Mouse (Mus musculus) limb, embryonic 15.5 days (tissue): ENCODE measurements around the gene Taar5. TPM values are rescaled to one million over a fixed set of nuclear protein-coding genes. Genes with fewer than 3 reads are reported as not detected.

ENCODE experiments used
- ATAC-seq: fragments of 200-750 bp; cut with Nextera tagmentation; 2 replicates; pipeline ENCODE4 v1.8.0; 2017; ENCODE audit warnings: low read depth, moderate TSS enrichment; ENCODE audit not compliant: insufficient number of reproducible peaks, low FRiP score, low TSS enrichment
- H3K27ac ChIP-seq: fragments of 300-500 bp; sonication (generic); 2 replicates; pipeline ENCODE4 v1.5.1; 2015; ENCODE audit warnings: moderate library complexity, mild to moderate bottlenecking, inconsistent platforms
- H3K27me3 ChIP-seq: fragments of 300-500 bp; sonication (generic); 2 replicates; pipeline ENCODE4 v1.6.1; 2015; ENCODE audit warnings: inconsistent platforms
- H3K36me3 ChIP-seq: fragments of 300-500 bp; sonication (generic); 2 replicates; pipeline ENCODE4 v1.6.1; 2015; ENCODE audit warnings: inconsistent platforms
- H3K4me1 ChIP-seq: fragments of 300-500 bp; sonication (generic); 2 replicates; pipeline ENCODE4 v1.6.1; 2015; ENCODE audit warnings: inconsistent platforms
- H3K4me2 ChIP-seq: fragments of 300-500 bp; sonication (generic); 2 replicates; pipeline ENCODE4 v1.6.1; 2015; ENCODE audit warnings: mild to moderate bottlenecking, inconsistent platforms
- H3K4me3 ChIP-seq: fragments of 300-500 bp; sonication (generic); 2 replicates; pipeline ENCODE4 v1.5.1; 2015; ENCODE audit warnings: mild to moderate bottlenecking, inconsistent platforms
- H3K9ac ChIP-seq: fragments of 300-500 bp; sonication (generic); 2 replicates; pipeline ENCODE4 v1.6.1; 2015; ENCODE audit warnings: inconsistent platforms
- H3K9me3 ChIP-seq: fragments of 300-500 bp; sonication (generic); 2 replicates; pipeline ENCODE4 v1.6.1; 2016; ENCODE audit warnings: inconsistent platforms
- WGBS: fragments of 180-500 bp; shearing (Covaris S2); methylation state at CpG from one replicate; pipeline ENCODE4 v1.1.7; 2015; 5-methylcytosine and 5-hydroxymethylcytosine counted together
- polyA plus RNA-seq: library from polyadenylated mRNA; unstranded; fragments of >200 nt; fragmentation: Nextera tagmentation; extraction: Ambion mirVana; gene quantifications from 2 replicates; pipeline ENCODE4 v1.2.1, GENCODE M21; 2015

Gene Taar5
- polyA plus RNA-seq, 1 experiment from 2014 or later, result not detected

GRCm38 (mm10) chr10:23964921-23965610 lies 5.4 kb upstream of the Taar5 start:
- ATAC-seq, result no peak
- WGBS, result 81% methylated on average over 6 of the region's 6 CpGs

DNA sequence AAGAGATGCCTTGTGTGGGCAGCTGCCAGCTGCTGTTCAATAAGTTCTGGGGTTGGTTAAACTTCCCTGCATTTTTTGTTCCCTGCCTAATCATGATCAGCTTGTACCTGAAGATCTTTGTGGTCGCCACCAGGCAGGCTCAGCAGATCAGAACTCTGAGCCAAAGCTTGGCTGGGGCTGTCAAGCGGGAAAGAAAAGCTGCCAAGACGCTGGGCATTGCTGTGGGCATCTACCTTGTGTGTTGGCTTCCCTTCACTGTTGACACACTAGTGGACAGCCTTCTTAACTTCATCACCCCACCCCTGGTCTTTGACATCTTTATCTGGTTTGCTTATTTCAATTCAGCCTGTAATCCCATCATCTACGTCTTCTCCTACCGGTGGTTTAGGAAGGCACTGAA lies 750 bp downstream of the Taar5 start:
- no peaks in the 10 kb centered on the region for H3K9me3 ChIP-seq
- no peaks in the 10 kb centered on the region for H3K4me1 ChIP-seq
- no peak overlapping the region for H3K9ac ChIP-seq
- no peaks in the 10 kb centered on the region for H3K36me3 ChIP-seq
- WGBS, result 82% methylated on average over 5 of the region's 5 CpGs
- H3K27ac ChIP-seq, result no peak overlapping the region
- H3K4me3 ChIP-seq, result no peak overlapping the region
- H3K4me2 ChIP-seq, result no peak overlapping the region
- H3K27me3 ChIP-seq, result no peaks in the 10 kb centered on the region
- no peak for ATAC-seq

More at GRCm38 (mm10) chr10:23964921-23965610, 5.4 kb upstream of the Taar5 start:
- H3K9me3 ChIP-seq, result no peaks in the 10 kb centered on the region
- H3K4me1 ChIP-seq, result no peaks in the 10 kb centered on the region
- no peak overlapping the region for H3K4me2 ChIP-seq
- H3K27ac ChIP-seq, result no peak overlapping the region
- no peaks in the 10 kb centered on the region for H3K27me3 ChIP-seq
- no peak overlapping the region for H3K9ac ChIP-seq
- no peaks in the 10 kb centered on the region for H3K36me3 ChIP-seq
- no peak overlapping the region for H3K4me3 ChIP-seq

DNA sequence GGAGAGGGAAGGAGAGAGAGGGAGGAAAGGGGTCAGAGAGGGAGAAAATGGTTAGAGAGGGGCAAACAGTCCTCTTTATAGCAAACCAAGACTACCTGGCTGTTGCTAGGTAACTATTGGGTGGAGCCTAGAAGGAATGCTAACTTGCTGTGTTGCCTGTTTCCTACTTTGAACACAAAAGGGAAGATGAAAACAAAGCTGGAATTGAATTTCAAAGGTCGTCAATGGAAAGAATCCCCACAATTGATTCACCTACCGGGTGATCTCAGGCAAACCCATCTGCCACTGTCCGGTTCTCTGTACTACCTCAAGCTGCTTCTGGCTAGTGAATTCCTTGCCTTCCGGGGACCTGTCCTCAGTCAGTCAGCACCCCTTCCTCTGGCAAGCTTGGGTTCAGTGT lies 7.5 kb downstream of the Taar5 start:
- Histone ChIP-seq H3K36me3 (no peaks in the 10 kb centered on the region), H3K4me3 (no peak overlapping the region), H3K9me3 (no peaks in the 10 kb centered on the region), H3K27me3 (no peaks in the 10 kb centered on the region), H3K4me2 (no peak overlapping the region), H3K9ac (no peak overlapping the region), H3K4me1 (no peaks in the 10 kb centered on the region), H3K27ac (no peak overlapping the region)
- 57% methylated on average over 4 of the region's 4 CpGs for WGBS
- ATAC-seq, result no peak

GRCm38 (mm10) chr10:23978901-23979705 lies 8.6 kb downstream of the Taar5 start:
- H3K9ac ChIP-seq, result no peak overlapping the region
- H3K4me1 ChIP-seq, result no peaks in the 10 kb centered on the region
- H3K27ac ChIP-seq, result no peak overlapping the region
- no peaks in the 10 kb centered on the region for H3K27me3 ChIP-seq
- ATAC-seq, result no peak
- no peak overlapping the region for H3K4me3 ChIP-seq
- no peaks in the 10 kb centered on the region for H3K9me3 ChIP-seq
- H3K4me2 ChIP-seq, result no peak overlapping the region
- no peaks in the 10 kb centered on the region for H3K36me3 ChIP-seq
- 41% methylated on average over 16 of the region's 16 CpGs for WGBS

DNA sequence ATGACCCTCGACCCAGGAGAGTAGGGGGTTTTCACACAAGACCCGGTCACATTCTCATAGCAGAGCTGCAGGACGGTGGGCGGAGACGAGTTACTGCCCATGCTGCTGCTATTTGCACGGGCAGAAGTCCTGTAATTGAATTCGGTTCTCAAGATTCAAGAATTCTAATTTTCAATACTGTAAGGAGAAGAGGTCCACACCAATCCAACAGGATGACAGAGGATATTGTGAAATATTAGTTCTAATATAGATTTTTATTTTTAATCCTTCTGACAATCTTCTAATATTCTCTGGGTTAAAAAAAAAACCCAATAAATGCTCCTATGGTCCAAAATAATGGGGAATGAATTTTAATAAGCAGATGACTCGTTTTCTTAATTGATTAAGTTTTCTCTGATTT lies 15.0 kb downstream of the Taar5 start, which contains the start of gene Taar6:
Taar6 (minus strand) TSS at position 101 of the 400 bp plus-strand sequence.
- no peak within 1 kb of the TSS for H3K9ac ChIP-seq
- no peak for ATAC-seq

DNA sequence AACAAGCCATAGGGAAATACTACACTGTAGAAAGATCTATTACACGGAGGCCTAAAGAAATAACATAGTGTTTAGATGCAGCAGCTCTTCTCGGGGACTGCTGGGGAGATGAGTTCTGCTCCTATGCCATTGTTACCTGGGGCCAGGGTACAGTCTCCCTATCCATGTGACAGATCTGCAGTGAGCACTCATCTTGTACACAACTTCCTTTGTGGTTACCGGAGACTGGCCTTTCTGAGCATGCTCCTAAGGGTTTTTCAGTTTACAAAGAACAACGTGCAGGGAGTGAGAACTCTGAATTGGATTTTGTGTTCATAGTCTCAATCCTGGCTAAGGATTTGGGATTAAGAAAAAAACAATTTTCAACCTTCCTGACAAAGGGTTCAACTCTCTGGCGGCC lies 15.9 kb downstream of the Taar5 start:
- no peak overlapping the region for H3K27ac ChIP-seq
- H3K9ac ChIP-seq, result no peak overlapping the region
- ATAC-seq, result no peak
- H3K4me1 ChIP-seq, result no peaks in the 10 kb centered on the region
- no peaks in the 10 kb centered on the region for H3K36me3 ChIP-seq
- WGBS, result 76% methylated on average over 5 of the region's 5 CpGs
- no peak overlapping the region for H3K4me3 ChIP-seq
- H3K27me3 ChIP-seq, result no peaks in the 10 kb centered on the region
- no peaks in the 10 kb centered on the region for H3K9me3 ChIP-seq
- H3K4me2 ChIP-seq, result no peak overlapping the region

More for the DNA sequence above, 15.0 kb downstream of the Taar5 start, which contains the start of gene Taar6:
- Histone ChIP-seq H3K4me1 (no peaks in the 10 kb centered on the region), H3K4me3 (no peak within 1 kb of the TSS), H3K27ac (no peak within 1 kb of the TSS), H3K9me3 (no peaks in the 10 kb centered on the region), H3K4me2 (no peak within 1 kb of the TSS), H3K27me3 (no peaks in the 10 kb centered on the region), H3K36me3 (no peaks in the 10 kb centered on the region)
- 74% methylated on average over 8 of the region's 8 CpGs for WGBS

GRCm38 (mm10) chr10:23993381-23993780 lies 22.9 kb downstream of the Taar5 start, which contains the start of gene Taar7a:
TSS of gene Taar7a (minus strand) at chr10:23993481.
- Histone ChIP-seq H3K4me1 (no peaks in the 10 kb centered on the region), H3K27me3 (no peaks in the 10 kb centered on the region), H3K27ac (no peak within 1 kb of the TSS), H3K9me3 (no peaks in the 10 kb centered on the region), H3K4me2 (no peak within 1 kb of the TSS), H3K36me3 (no peaks in the 10 kb centered on the region), H3K4me3 (no peak within 1 kb of the TSS), H3K9ac (no peak within 1 kb of the TSS)
- ATAC-seq, result no peak
- WGBS, result 80% methylated on average over 3 of the region's 3 CpGs

DNA sequence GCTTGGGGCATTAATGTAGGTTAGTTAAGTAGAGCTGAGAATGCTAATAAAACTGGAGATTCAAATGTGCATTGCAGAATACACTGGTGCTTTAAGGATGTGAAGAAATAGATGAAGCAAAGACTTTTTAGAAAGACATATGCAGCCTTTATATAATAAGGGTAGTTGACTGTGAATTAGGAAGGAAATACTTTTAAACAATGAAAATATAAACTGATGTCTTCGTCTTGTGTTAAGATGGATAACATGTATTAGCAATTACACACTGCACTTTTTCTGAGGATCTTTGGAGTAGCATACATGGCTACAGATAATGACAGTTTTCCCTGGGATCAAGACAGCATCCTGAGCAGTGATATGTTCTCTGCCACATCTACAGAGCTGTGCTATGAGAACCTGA lies 29.1 kb downstream of the Taar5 start, which contains the start of gene Taar7b:
Taar7b (plus strand) TSS at position 301 of the 400 bp plus-strand sequence.
- 84% methylated on average over 1 of the region's 1 CpGs for WGBS
- Histone ChIP-seq H3K27me3 (no peaks in the 10 kb centered on the region), H3K36me3 (no peaks in the 10 kb centered on the region), H3K4me3 (no peak within 1 kb of the TSS), H3K4me2 (no peak within 1 kb of the TSS), H3K9ac (no peak within 1 kb of the TSS), H3K9me3 (no peaks in the 10 kb centered on the region), H3K4me1 (no peaks in the 10 kb centered on the region), H3K27ac (no peak within 1 kb of the TSS)
- no peak for ATAC-seq

DNA sequence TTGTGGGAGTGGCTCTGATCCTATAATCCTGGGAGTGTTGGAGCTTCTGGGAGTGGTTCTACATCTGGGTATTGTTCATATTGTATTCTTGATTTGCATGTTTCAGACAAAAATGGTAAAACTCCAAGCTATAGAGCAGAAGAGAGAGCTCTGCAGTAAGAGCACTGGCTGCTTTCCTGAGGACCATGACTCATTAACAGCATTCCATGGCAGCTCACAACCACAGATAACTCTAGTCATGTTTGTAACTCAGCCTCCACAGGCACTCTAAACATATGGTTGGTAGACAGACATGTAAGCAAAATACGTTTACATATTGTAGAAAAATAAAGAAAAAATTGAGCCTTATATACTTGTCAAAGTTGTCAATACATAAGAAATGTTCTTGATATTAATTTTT lies 35.9 kb downstream of the Taar5 start:
- H3K9ac ChIP-seq, result no peak overlapping the region
- H3K4me1 ChIP-seq, result no peaks in the 10 kb centered on the region
- H3K27ac ChIP-seq, result no peak overlapping the region
- 72% methylated on average over 1 of the region's 1 CpGs for WGBS
- H3K36me3 ChIP-seq, result no peaks in the 10 kb centered on the region
- no peaks in the 10 kb centered on the region for H3K9me3 ChIP-seq
- H3K4me3 ChIP-seq, result no peak overlapping the region
- ATAC-seq, result no peak
- no peaks in the 10 kb centered on the region for H3K27me3 ChIP-seq
- H3K4me2 ChIP-seq, result no peak overlapping the region

DNA sequence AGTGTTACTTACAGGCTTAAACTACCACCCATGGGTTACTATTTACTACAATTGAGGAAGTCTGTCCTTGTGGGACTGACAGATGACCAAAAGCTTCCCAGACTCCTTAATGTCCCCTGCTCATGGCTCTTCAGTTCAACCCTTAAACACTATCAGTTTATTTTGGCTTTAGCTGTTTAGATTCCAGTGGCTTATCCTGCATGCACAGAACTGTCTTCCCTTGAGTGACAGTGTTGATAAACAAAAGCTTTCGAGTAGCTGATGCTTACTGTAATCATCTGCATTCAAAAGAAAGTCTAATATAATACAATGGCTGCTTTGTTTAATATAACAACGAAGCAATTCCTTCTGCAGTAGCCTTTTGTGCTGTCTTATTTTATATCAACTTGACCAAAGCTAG lies 36.5 kb downstream of the Taar5 start:
- H3K4me1 ChIP-seq, result no peaks in the 10 kb centered on the region
- no peaks in the 10 kb centered on the region for H3K9me3 ChIP-seq
- H3K36me3 ChIP-seq, result no peaks in the 10 kb centered on the region
- no peak overlapping the region for H3K4me3 ChIP-seq
- H3K4me2 ChIP-seq, result no peak overlapping the region
- ATAC-seq, result no peak
- H3K27ac ChIP-seq, result no peak overlapping the region
- WGBS, result 58% methylated on average over 2 of the region's 2 CpGs
- no peak overlapping the region for H3K9ac ChIP-seq
- no peaks in the 10 kb centered on the region for H3K27me3 ChIP-seq

- no peak overlapping the region for H3K9ac ChIP-seq
- no peak overlapping the region for H3K27ac ChIP-seq
- H3K27me3 ChIP-seq, result no peaks in the 10 kb centered on the region
- H3K4me1 ChIP-seq, result no peaks in the 10 kb centered on the region
- WGBS, result 90% methylated on average over 1 of the region's 1 CpGs
- no peak overlapping the region for H3K4me3 ChIP-seq
- no peak overlapping the region for H3K4me2 ChIP-seq
- H3K36me3 ChIP-seq, result no peaks in the 10 kb centered on the region
- ATAC-seq, result no peak
- H3K9me3 ChIP-seq, result no peaks in the 10 kb centered on the region
These were observed 37.6 kb downstream of the Taar5 start for GRCm38 (mm10) chr10:24008143-24008542.
